ENCODE assay signal across 8 mouse cellular contexts in genomic region chr3:84040476-84041082, GRCm38 (mm10). TPM values are rescaled to one million over a fixed set of nuclear protein-coding genes. Genes with fewer than 3 reads are reported as not detected.
A peak's percentile ranks its signal among the peaks of the same experiment; 100 is the strongest.
DNase-seq lines count a peak whose midpoint lies in the region; ATAC-seq and TF ChIP-seq lines count a peak whose summit lies in the region.

No protein-coding gene starts in this region.

- H3K4me1 ChIP-seq in spleen, adult 2 months (ENCODE audit: control insufficient read depth, insufficient read depth, insufficient read length) = peaks cover 11% of the 10 kb centered on the region

- 2% methylated on average over 23 of the region's 23 CpGs for WGBS in macrophage (ENCODE audit: missing documents)
- WGBS in spleen, adult 2 months = under 1% methylated on average over 23 of the region's 23 CpGs

- H3K27ac ChIP-seq in macrophage = peak overlapping the region; percentile 46
- peak overlapping the region; percentile 100 for H3K27ac ChIP-seq in spleen, adult 2 months (ENCODE audit: insufficient read depth, low read length)

- no peaks in the 10 kb centered on the region for H3K27me3 ChIP-seq in spleen, adult 2 months (ENCODE audit: control insufficient read depth, insufficient read depth, low read length)

- no peaks in the 10 kb centered on the region for H3K36me3 ChIP-seq in macrophage (ENCODE audit: inconsistent target)
- peaks cover 1% of the 10 kb centered on the region; the same call in 1 of the 2 replicates for H3K36me3 ChIP-seq in spleen, adult 2 months (ENCODE audit: control insufficient read depth, insufficient read depth, low read length)

- ATAC-seq in cerebellum, adult (ENCODE audit: insufficient number of reproducible peaks, low FRiP score, low TSS enrichment) = peak; percentile 50

- TF ChIP-seq POLR2A in spleen, adult 2 months (IDR thresholded peaks at IDR 0.05; ENCODE audit: low read depth, low read length) = no peak

- no peak for DNase-seq in cerebellum, postnatal 4 days (ENCODE audit: low spot score in 2 of 2)
- peak; percentile 95 for DNase-seq in 416B (ENCODE audit: low read depth)
- peak; percentile 40 for DNase-seq in c-Kit-positive CD71-negative TER-119-negative erythroid progenitor cells, embryonic 14.5 days (ENCODE audit: low read depth)
- DNase-seq in heart, adult 8-10 months (ENCODE audit: low spot score) = peak; percentile 57
- peak; percentile 77 for DNase-seq in kidney, postnatal 10 days
- peak; percentile 61 to 80 for DNase-seq in spleen, adult 2 months (ENCODE audit: low read depth in 1 of 2, low spot score in 2 of 2)

- H3K79me2 ChIP-seq in macrophage (ENCODE audit: inconsistent target) = peaks cover 33% of the 10 kb centered on the region; the same call in 1 of the 2 replicates

- H3K4me3 ChIP-seq in macrophage (ENCODE audit: inconsistent target) = peak overlapping the region; percentile 36
- peak overlapping the region; percentile 92 for H3K4me3 ChIP-seq in spleen, adult 2 months (ENCODE audit: extremely low read depth, insufficient read depth, insufficient read length)

- no peak for TF ChIP-seq CTCF in spleen, adult 2 months (IDR thresholded peaks at IDR 0.05; ENCODE audit: extremely low read depth, insufficient read depth, insufficient read length, insufficient replicate concordance)

RNA-seq across cellular contexts. Expression of gene Tmem131l, which starts 0.6 kb away (rescaled TPM):
- total RNA-seq in heart, adult 8-10 months (2022) = 10 to 100 TPM; 17.6 to 25.0 (median 21.0) TPM
- 10 to 100 TPM; 19.8 to 91.5 (median 57.5) TPM for total RNA-seq in macrophage (2018; cell fraction: chromatin; rRNA removed)
- total RNA-seq in macrophage (2018; cell fraction: cytosol; rRNA removed) = 10 to 100 TPM in 18 of 26 experiments, 1 to 10 TPM in 8; 7.5 to 18.4 (median 11.8) TPM
- 10 to 100 TPM; 18.0 to 76.6 (median 39.6) TPM for total RNA-seq in macrophage (2018; cell fraction: nucleus; rRNA removed)
- 10.5 to 13.3 TPM (median 12.6 TPM) in 3 replicates for polyA plus RNA-seq in macrophage (2018)
- 116 and 134 TPM in 2 replicates for polyA plus RNA-seq in spleen, adult 2 months (2012; rRNA removed)

Comparison
In these comparisons a context has a peak if more than half of its experiments do, and no peak if none do; other contexts are left out.
1. DNase-seq: peak in 416B (single experiment), c-Kit-positive CD71-negative TER-119-negative erythroid progenitor cells, embryonic 14.5 days (single experiment), heart, adult 8-10 months (single experiment), kidney, postnatal 10 days (single experiment) and spleen, adult 2 months (2 of 2); none in cerebellum, postnatal 4 days (0 of 2).